Mouse (Mus musculus) bone marrow macrophage, adult 2 months (primary cell): ENCODE measurements around the gene Aldh3b3. TPM values are rescaled to one million over a fixed set of nuclear protein-coding genes. Genes with fewer than 3 reads are reported as not detected.

ENCODE experiments used
- H3K27ac ChIP-seq: 2 replicates; pipeline ENCODE4 v1.5.1; 2012; ENCODE audit warnings: low read depth, low read length; ENCODE audit not compliant: insufficient read depth
- H3K4me1 ChIP-seq: 2 replicates; pipeline ENCODE4 v1.6.1; 2012; ENCODE audit warnings: low read length; ENCODE audit not compliant: control insufficient read depth, insufficient read depth
- H3K4me3 ChIP-seq: 2 replicates; pipeline ENCODE4 v1.5.1; 2012; ENCODE audit warnings: mild to moderate bottlenecking, low read length, moderate library complexity; ENCODE audit not compliant: insufficient read depth
- CTCF ChIP-seq: IDR thresholded peaks from 2 replicates; pipeline ENCODE4 v1.5.1; 2012; ENCODE audit warnings: low read depth, mild to moderate bottlenecking, low read length, moderate library complexity
- POLR2A ChIP-seq: IDR thresholded peaks from 2 replicates; pipeline ENCODE4 v1.6.1; 2012; ENCODE audit warnings: mild to moderate bottlenecking, low read depth, low read length, borderline replicate concordance
- polyA plus RNA-seq: library from polyadenylated mRNA; stranded (reverse); fragments of >200 nt; gene quantifications from 2 replicates; pipeline ENCODE4 v1.2.4, GENCODE M21; 2012; ENCODE audit not compliant: missing spikeins, insufficient read depth, insufficient read length

The Aldh3b3 gene
- polyA plus RNA-seq, 1 experiment: not detected

- no peak overlapping the region for H3K4me3 ChIP-seq
Measured at GRCm38 (mm10) chr19:4011086-4011485, 52.6 kb downstream of the Aldh3b3 start.

GRCm38 (mm10) chr19:4012432-4013022 is 54.1 kb downstream of the Aldh3b3 start, which contains the start of gene Ndufv1:
Ndufv1 (minus strand) TSS chr19:4012806.
- Histone ChIP-seq H3K27ac (peak within 1 kb of the TSS; percentile 20), H3K4me1 (peaks cover 6% of the 10 kb centered on the region), H3K4me3 (peak within 1 kb of the TSS; percentile 91)
- TF ChIP-seq POLR2A (no peak), CTCF (no peak)

More at GRCm38 (mm10) chr19:4011086-4011485, 52.6 kb downstream of the Aldh3b3 start:
- no peak overlapping the region for H3K27ac ChIP-seq
- H3K4me1 ChIP-seq: peaks cover 6% of the 10 kb centered on the region
- TF ChIP-seq CTCF: no peak
- TF ChIP-seq POLR2A: no peak

GRCm38 (mm10) chr19:4013066-4013465 is 54.6 kb downstream of the Aldh3b3 start:
- H3K27ac ChIP-seq: no peak overlapping the region
- TF ChIP-seq POLR2A (no peak), CTCF (peak; percentile 24; the same call in 1 of the 2 replicates)
- peaks cover 6% of the 10 kb centered on the region for H3K4me1 ChIP-seq
- H3K4me3 ChIP-seq: peak overlapping the region; percentile 31

- TF ChIP-seq CTCF: no peak
- TF ChIP-seq POLR2A: no peak
Measured at GRCm38 (mm10) chr19:4014802-4015201, 56.4 kb downstream of the Aldh3b3 start.

GRCm38 (mm10) chr19:4015635-4016034 is 57.2 kb downstream of the Aldh3b3 start:
- TF ChIP-seq CTCF (no peak), POLR2A (no peak)
- Histone ChIP-seq H3K4me1 (peaks cover 6% of the 10 kb centered on the region), H3K4me3 (no peak overlapping the region), H3K27ac (no peak overlapping the region)

More at GRCm38 (mm10) chr19:4014802-4015201, 56.4 kb downstream of the Aldh3b3 start:
- H3K4me3 ChIP-seq: no peak overlapping the region
- H3K4me1 ChIP-seq: peaks cover 6% of the 10 kb centered on the region
- no peak overlapping the region for H3K27ac ChIP-seq

GRCm38 (mm10) chr19:4017921-4018587 is 59.6 kb downstream of the Aldh3b3 start:
- Histone ChIP-seq H3K4me3 (no peak overlapping the region), H3K4me1 (peaks cover 2% of the 10 kb centered on the region; the same call in 1 of the 2 replicates), H3K27ac (no peak overlapping the region)
- no peak for TF ChIP-seq CTCF
- TF ChIP-seq POLR2A: no peak

GRCm38 (mm10) chr19:4018743-4019583 is 60.5 kb downstream of the Aldh3b3 start:
- Histone ChIP-seq H3K27ac (no peak overlapping the region), H3K4me3 (no peak overlapping the region), H3K4me1 (no peaks in the 10 kb centered on the region)
- TF ChIP-seq CTCF (peak; percentile 82), POLR2A (no peak)

Other genes starting within 250 kb of the Aldh3b3 start
- gene Kmt5b, start 191.2 kb upstream of the Aldh3b3 start, polyA plus RNA-seq: 34.6 and 35.1 TPM in 2 replicates
- 22.0 and 22.5 TPM in 2 replicates for gene Chka, start 106.9 kb upstream of the Aldh3b3 start, polyA plus RNA-seq
- 488 and 518 TPM in 2 replicates for gene Tcirg1, start 51.5 kb upstream of the Aldh3b3 start, polyA plus RNA-seq
- 80.5 and 85.1 TPM in 2 replicates for gene Ndufs8, start 45.9 kb upstream of the Aldh3b3 start, polyA plus RNA-seq
- 83.9 and 85.6 TPM in 2 replicates for gene Aldh3b1, start 28.8 kb upstream of the Aldh3b3 start, polyA plus RNA-seq
- 1,272 and 1,428 TPM in 2 replicates for gene Unc93b1, start 23.5 kb upstream of the Aldh3b3 start, polyA plus RNA-seq
- not detected in 2 replicates for gene Aldh3b2, start 13.7 kb downstream of the Aldh3b3 start, polyA plus RNA-seq
- gene Acy3, start 27.9 kb downstream of the Aldh3b3 start, polyA plus RNA-seq: 1.1 TPM in 1 of 2 replicates, not detected in the other
- not detected in 2 replicates for gene Tbx10, start 34.1 kb downstream of the Aldh3b3 start, polyA plus RNA-seq
- 7.0 and 9.9 TPM in 2 replicates for gene Nudt8, start 41.9 kb downstream of the Aldh3b3 start, polyA plus RNA-seq
- gene Gm49405, start 42.0 kb downstream of the Aldh3b3 start, polyA plus RNA-seq: 0.80 and 1.3 TPM in 2 replicates
- 1.4 and 3.4 TPM in 2 replicates for gene Doc2g, start 44.7 kb downstream of the Aldh3b3 start, polyA plus RNA-seq
- 62.3 TPM in 2 replicates for gene Ndufv1, start 54.2 kb downstream of the Aldh3b3 start, polyA plus RNA-seq
- gene Gstp1, start 79.3 kb downstream of the Aldh3b3 start, polyA plus RNA-seq: 103 and 118 TPM in 2 replicates
- 2.6 TPM in 1 of 2 replicates, not detected in the other for gene Gstp2, start 87.4 kb downstream of the Aldh3b3 start, polyA plus RNA-seq
- gene Gstp3, start 100.9 kb downstream of the Aldh3b3 start, polyA plus RNA-seq: not detected in 2 replicates
- not detected in 2 replicates for gene Cabp2, start 122.9 kb downstream of the Aldh3b3 start, polyA plus RNA-seq
- gene Cdk2ap2, start 138.5 kb downstream of the Aldh3b3 start, polyA plus RNA-seq: 98.0 and 98.3 TPM in 2 replicates
- gene Pitpnm1, start 141.4 kb downstream of the Aldh3b3 start, polyA plus RNA-seq: 72.3 and 86.7 TPM in 2 replicates
- 75.1 and 75.6 TPM in 2 replicates for gene Aip, start 167.2 kb downstream of the Aldh3b3 start, polyA plus RNA-seq
- not detected in 2 replicates for gene Gpr152, start 181.1 kb downstream of the Aldh3b3 start, polyA plus RNA-seq
- gene Cabp4, start 185.4 kb downstream of the Aldh3b3 start, polyA plus RNA-seq: not detected in 2 replicates
- gene Coro1b, start 190.0 kb downstream of the Aldh3b3 start, polyA plus RNA-seq: 276 and 314 TPM in 2 replicates
- 0.87 and 2.3 TPM in 2 replicates for gene Ptprcap, start 195.0 kb downstream of the Aldh3b3 start, polyA plus RNA-seq
- 32.3 and 39.5 TPM in 2 replicates for gene Rps6kb2, start 204.7 kb downstream of the Aldh3b3 start, polyA plus RNA-seq
- gene Carns1, start 216.8 kb downstream of the Aldh3b3 start, polyA plus RNA-seq: 0.68 and 1.1 TPM in 2 replicates
- 0.77 and 0.83 TPM in 2 replicates for gene Tbc1d10c, start 232.6 kb downstream of the Aldh3b3 start, polyA plus RNA-seq
- 299 and 331 TPM in 2 replicates for gene Ppp1ca, start 233.4 kb downstream of the Aldh3b3 start, polyA plus RNA-seq
- gene Rad9a, start 243.0 kb downstream of the Aldh3b3 start, polyA plus RNA-seq: 25.1 and 27.2 TPM in 2 replicates